Mouse (Mus musculus) intestine, embryonic 15.5 days (tissue): ENCODE results near the gene Tbck. TPM values are rescaled to one million over a fixed set of nuclear protein-coding genes. Genes with fewer than 3 reads are reported as not detected.
A peak's percentile ranks its signal among the peaks of the same experiment; 100 is the strongest.

Experiments
- ATAC-seq: fragments of 200-750 bp; cut with Nextera tagmentation; 2 replicates; pipeline ENCODE4 v1.8.0; 2017; ENCODE audit warnings: moderate TSS enrichment, moderate library complexity
- H3K27ac ChIP-seq: fragments of 300-500 bp; sonication (generic); 2 replicates; pipeline ENCODE4 v1.5.1; 2015; ENCODE audit warnings: mild to moderate bottlenecking, inconsistent platforms
- H3K27me3 ChIP-seq: fragments of 300-500 bp; sonication (generic); replicated peaks from 2 replicates; pipeline ENCODE4 v1.6.1; 2015; ENCODE audit warnings: inconsistent platforms
- H3K36me3 ChIP-seq: fragments of 300-500 bp; sonication (generic); 2 replicates; pipeline ENCODE4 v1.6.1; 2015; ENCODE audit warnings: inconsistent platforms
- H3K4me1 ChIP-seq: fragments of 300-500 bp; sonication (generic); replicated peaks from 2 replicates; pipeline ENCODE4 v1.6.1; 2015; ENCODE audit warnings: inconsistent platforms
- H3K4me2 ChIP-seq: fragments of 300-500 bp; sonication (generic); replicated peaks from 2 replicates; pipeline ENCODE4 v1.6.1; 2015; ENCODE audit warnings: mild to moderate bottlenecking, inconsistent platforms
- H3K4me3 ChIP-seq: fragments of 300-500 bp; sonication (generic); replicated peaks from 2 replicates; pipeline ENCODE4 v1.5.1; 2015; ENCODE audit warnings: inconsistent platforms
- H3K9ac ChIP-seq: fragments of 300-500 bp; sonication (generic); 2 replicates; pipeline ENCODE4 v1.6.1; 2015; ENCODE audit warnings: inconsistent platforms
- H3K9me3 ChIP-seq: fragments of 300-500 bp; sonication (generic); 2 replicates; pipeline ENCODE4 v1.6.1; 2016; ENCODE audit warnings: inconsistent platforms
- WGBS: fragments of 180-500 bp; shearing (Covaris S2); methylation state at CpG from one replicate; pipeline ENCODE4 v1.1.7; 2015; 5-methylcytosine and 5-hydroxymethylcytosine counted together
- polyA plus RNA-seq: library from polyadenylated mRNA; unstranded; fragments of >200 nt; fragmentation: Nextera tagmentation; extraction: Ambion mirVana; gene quantifications from 2 replicates; pipeline ENCODE4 v1.2.1, GENCODE M21; 2015

Gene Tbck
- polyA plus RNA-seq, 1 experiment from 2014 or later, result 16.0 TPM

GRCm38 (mm10) chr3:132776686-132777085 lies 92.7 kb downstream of the Tbck start:
- H3K4me2 ChIP-seq, result no peak overlapping the region
- H3K4me1 ChIP-seq, result no peaks in the 10 kb centered on the region
- ATAC-seq, result no peak
- H3K9me3 ChIP-seq, result no peaks in the 10 kb centered on the region
- no peaks in the 10 kb centered on the region for H3K36me3 ChIP-seq
- H3K9ac ChIP-seq, result no peak overlapping the region
- no peaks in the 10 kb centered on the region for H3K27me3 ChIP-seq
- no peak overlapping the region for H3K27ac ChIP-seq
- 85% methylated on average over 7 of the region's 7 CpGs for WGBS
- no peak overlapping the region for H3K4me3 ChIP-seq

- Histone ChIP-seq H3K9ac (no peak overlapping the region), H3K27ac (no peak overlapping the region), H3K4me1 (no peaks in the 10 kb centered on the region), H3K27me3 (no peaks in the 10 kb centered on the region), H3K4me3 (no peak overlapping the region), H3K36me3 (no peaks in the 10 kb centered on the region), H3K9me3 (no peaks in the 10 kb centered on the region), H3K4me2 (no peak overlapping the region)
- ATAC-seq, result no peak
- WGBS, result 92% methylated on average over 2 of the region's 2 CpGs
These were observed 97.2 kb downstream of the Tbck start for GRCm38 (mm10) chr3:132781103-132781502.

- no peak overlapping the region for H3K4me2 ChIP-seq
- 87% methylated on average over 1 of the region's 1 CpGs for WGBS
- no peak overlapping the region for H3K4me3 ChIP-seq
- H3K9me3 ChIP-seq, result no peaks in the 10 kb centered on the region
- H3K36me3 ChIP-seq, result no peaks in the 10 kb centered on the region
- H3K27ac ChIP-seq, result no peak overlapping the region
- H3K27me3 ChIP-seq, result no peaks in the 10 kb centered on the region
- no peak for ATAC-seq
- no peaks in the 10 kb centered on the region for H3K4me1 ChIP-seq
- no peak overlapping the region for H3K9ac ChIP-seq
These were observed 99.1 kb downstream of the Tbck start for GRCm38 (mm10) chr3:132783087-132783486.

- WGBS, result 78% methylated on average over 6 of the region's 6 CpGs
- no peak for ATAC-seq
- H3K9ac ChIP-seq, result no peak overlapping the region
- H3K27me3 ChIP-seq, result no peaks in the 10 kb centered on the region
- H3K27ac ChIP-seq, result no peak overlapping the region
- no peak overlapping the region for H3K4me3 ChIP-seq
- H3K36me3 ChIP-seq, result no peaks in the 10 kb centered on the region
- no peaks in the 10 kb centered on the region for H3K9me3 ChIP-seq
- no peaks in the 10 kb centered on the region for H3K4me1 ChIP-seq
- no peak overlapping the region for H3K4me2 ChIP-seq
These were observed 100.8 kb downstream of the Tbck start for GRCm38 (mm10) chr3:132784732-132785131.

GRCm38 (mm10) chr3:132786690-132787089 lies 102.7 kb downstream of the Tbck start:
- no peak overlapping the region for H3K4me2 ChIP-seq
- WGBS, result 91% methylated on average over 3 of the region's 3 CpGs
- H3K27ac ChIP-seq, result no peak overlapping the region
- no peaks in the 10 kb centered on the region for H3K4me1 ChIP-seq
- H3K9me3 ChIP-seq, result no peaks in the 10 kb centered on the region
- no peaks in the 10 kb centered on the region for H3K36me3 ChIP-seq
- ATAC-seq, result no peak
- H3K9ac ChIP-seq, result no peak overlapping the region
- no peak overlapping the region for H3K4me3 ChIP-seq
- no peaks in the 10 kb centered on the region for H3K27me3 ChIP-seq

- WGBS, result 91% methylated on average over 4 of the region's 4 CpGs
These were observed 103.8 kb downstream of the Tbck start for GRCm38 (mm10) chr3:132787775-132788174.

GRCm38 (mm10) chr3:132791140-132791539 lies 107.2 kb downstream of the Tbck start:
- no peak for ATAC-seq
- no peak overlapping the region for H3K4me2 ChIP-seq
- H3K4me3 ChIP-seq, result no peak overlapping the region
- no peaks in the 10 kb centered on the region for H3K4me1 ChIP-seq
- H3K9me3 ChIP-seq, result no peaks in the 10 kb centered on the region
- no peak overlapping the region for H3K27ac ChIP-seq
- no peak overlapping the region for H3K9ac ChIP-seq
- no peaks in the 10 kb centered on the region for H3K27me3 ChIP-seq
- WGBS, result 83% methylated on average over 4 of the region's 4 CpGs
- no peaks in the 10 kb centered on the region for H3K36me3 ChIP-seq

More at GRCm38 (mm10) chr3:132787775-132788174, 103.8 kb downstream of the Tbck start:
- no peak overlapping the region for H3K4me3 ChIP-seq
- H3K4me1 ChIP-seq, result no peaks in the 10 kb centered on the region
- no peak overlapping the region for H3K27ac ChIP-seq
- H3K9ac ChIP-seq, result no peak overlapping the region
- H3K36me3 ChIP-seq, result no peaks in the 10 kb centered on the region
- ATAC-seq, result no peak
- H3K9me3 ChIP-seq, result no peaks in the 10 kb centered on the region
- no peaks in the 10 kb centered on the region for H3K27me3 ChIP-seq
- H3K4me2 ChIP-seq, result no peak overlapping the region

- Histone ChIP-seq H3K27ac (no peak overlapping the region), H3K9me3 (no peaks in the 10 kb centered on the region), H3K4me1 (no peaks in the 10 kb centered on the region), H3K4me2 (no peak overlapping the region), H3K9ac (no peak overlapping the region), H3K4me3 (no peak overlapping the region), H3K27me3 (no peaks in the 10 kb centered on the region), H3K36me3 (no peaks in the 10 kb centered on the region)
- 68% methylated on average over 1 of the region's 1 CpGs for WGBS
- no peak for ATAC-seq
These were observed 116.3 kb downstream of the Tbck start for GRCm38 (mm10) chr3:132800196-132800595.

- no peak overlapping the region for H3K27ac ChIP-seq
- H3K4me1 ChIP-seq, result no peaks in the 10 kb centered on the region
- no peak for ATAC-seq
- 77% methylated on average over 3 of the region's 3 CpGs for WGBS
- no peak overlapping the region for H3K4me2 ChIP-seq
- no peaks in the 10 kb centered on the region for H3K36me3 ChIP-seq
- H3K4me3 ChIP-seq, result no peak overlapping the region
- no peaks in the 10 kb centered on the region for H3K9me3 ChIP-seq
- H3K9ac ChIP-seq, result no peak overlapping the region
- no peaks in the 10 kb centered on the region for H3K27me3 ChIP-seq
These were observed 118.0 kb downstream of the Tbck start for GRCm38 (mm10) chr3:132801910-132802309.

- Histone ChIP-seq H3K9ac (no peak overlapping the region), H3K4me3 (no peak overlapping the region), H3K27me3 (no peaks in the 10 kb centered on the region), H3K4me1 (0 out of 2 replicates have a peak, but pooled peaks cover under 1% of the 10 kb centered on the region), H3K36me3 (no peaks in the 10 kb centered on the region), H3K27ac (0 out of 2 replicates have a peak overlapping the region, but pooled peaks have one; percentile 24), H3K9me3 (no peaks in the 10 kb centered on the region), H3K4me2 (no peak overlapping the region)
- ATAC-seq, result peak; percentile 51
- WGBS, result 48% methylated on average over 2 of the region's 2 CpGs
These were observed 124.1 kb downstream of the Tbck start for GRCm38 (mm10) chr3:132807888-132808579.

GRCm38 (mm10) chr3:132808951-132809350 lies 125.0 kb downstream of the Tbck start:
- 0 out of 2 replicates have a peak, but pooled peaks cover 3% of the 10 kb centered on the region for H3K4me1 ChIP-seq
- H3K9me3 ChIP-seq, result no peaks in the 10 kb centered on the region
- H3K27ac ChIP-seq, result no peak overlapping the region
- H3K27me3 ChIP-seq, result no peaks in the 10 kb centered on the region
- H3K4me2 ChIP-seq, result no peak overlapping the region
- no peak overlapping the region for H3K9ac ChIP-seq
- no peak overlapping the region for H3K4me3 ChIP-seq
- ATAC-seq, result no peak
- WGBS, result 82% methylated on average over 3 of the region's 3 CpGs
- H3K36me3 ChIP-seq, result no peaks in the 10 kb centered on the region

GRCm38 (mm10) chr3:132811791-132812190 lies 127.8 kb downstream of the Tbck start:
- WGBS, result 58% methylated on average over 5 of the region's 5 CpGs
- H3K27ac ChIP-seq, result no peak overlapping the region; the same call in 1 of the 2 replicates
- H3K9me3 ChIP-seq, result no peaks in the 10 kb centered on the region
- H3K4me2 ChIP-seq, result no peak overlapping the region
- H3K36me3 ChIP-seq, result no peaks in the 10 kb centered on the region; the same call in 1 of the 2 replicates
- no peak overlapping the region for H3K9ac ChIP-seq
- H3K4me3 ChIP-seq, result no peak overlapping the region
- ATAC-seq, result no peak
- 0 out of 2 replicates have a peak, but pooled peaks cover 3% of the 10 kb centered on the region for H3K4me1 ChIP-seq
- no peaks in the 10 kb centered on the region for H3K27me3 ChIP-seq

GRCm38 (mm10) chr3:132812356-132812755 lies 128.4 kb downstream of the Tbck start:
- WGBS, result 39% methylated on average over 5 of the region's 5 CpGs
- no peaks in the 10 kb centered on the region for H3K27me3 ChIP-seq
- H3K4me3 ChIP-seq, result no peak overlapping the region
- ATAC-seq, result no peak
- no peaks in the 10 kb centered on the region for H3K9me3 ChIP-seq
- 0 out of 2 replicates have a peak, but pooled peaks cover 3% of the 10 kb centered on the region for H3K4me1 ChIP-seq
- H3K27ac ChIP-seq, result peak overlapping the region; percentile 10; the same call in 1 of the 2 replicates
- H3K36me3 ChIP-seq, result no peaks in the 10 kb centered on the region; the same call in 1 of the 2 replicates
- no peak overlapping the region for H3K4me2 ChIP-seq
- H3K9ac ChIP-seq, result no peak overlapping the region
